Mouse (Mus musculus) spleen, adult 2 months (tissue): Measurements from ENCODE around the gene Srsf12. TPM values are rescaled to one million over a fixed set of nuclear protein-coding genes. Genes with fewer than 3 reads are reported as not detected.
A peak's percentile ranks its signal among the peaks of the same experiment; 100 is the strongest.

ENCODE experiments used
- DNase-seq, 2 experiments: peaks; one replicate each; pipeline versions ENCODE4 v3.0.0 to v3.0.0-alpha.2; 2012 to 2021; ENCODE audit warnings: low spot score in 2 of 2, low read depth in 1 of 2
- H3K27ac ChIP-seq: fragments of 200-500 bp; 2 replicates; pipeline ENCODE4 v1.5.1; 2012; ENCODE audit warnings: low read length, inconsistent platforms; ENCODE audit not compliant: insufficient read depth
- H3K27me3 ChIP-seq: fragments of 200-500 bp; 2 replicates; pipeline ENCODE4 v1.6.1; 2012; ENCODE audit warnings: mild to moderate bottlenecking, moderate library complexity, low read length, inconsistent platforms; ENCODE audit not compliant: control insufficient read depth, insufficient read depth
- H3K36me3 ChIP-seq: fragments of 200-500 bp; 2 replicates; pipeline ENCODE4 v1.6.1; 2012; ENCODE audit warnings: mild to moderate bottlenecking, low read length, inconsistent platforms; ENCODE audit not compliant: control insufficient read depth, insufficient read depth
- H3K4me1 ChIP-seq: fragments of 200-500 bp; 2 replicates; pipeline ENCODE4 v1.6.1; 2011; ENCODE audit warnings: inconsistent platforms; ENCODE audit not compliant: control insufficient read depth, insufficient read depth, insufficient read length
- H3K4me3 ChIP-seq: fragments of 200-500 bp; 2 replicates; pipeline ENCODE4 v1.5.1; 2011; ENCODE audit warnings: mild to moderate bottlenecking, inconsistent platforms; ENCODE audit not compliant: insufficient read depth, insufficient read length; ENCODE audit errors: extremely low read depth
- CTCF ChIP-seq: fragments of 200-500 bp; IDR thresholded peaks from 2 replicates; pipeline ENCODE4 v1.5.1; 2011; ENCODE audit warnings: mild to moderate bottlenecking, inconsistent platforms; ENCODE audit not compliant: insufficient read depth, insufficient read length, insufficient replicate concordance; ENCODE audit errors: extremely low read depth
- POLR2A ChIP-seq: fragments of 200-500 bp; IDR thresholded peaks from 2 replicates; pipeline ENCODE4 v1.6.1; 2011; ENCODE audit warnings: low read depth, low read length, inconsistent platforms
- WGBS: fragments of 180-500 bp; shearing (Covaris S2); methylation state at CpG from one replicate; pipeline ENCODE4 v1.1.7; 2018; 5-methylcytosine and 5-hydroxymethylcytosine counted together
- polyA plus RNA-seq: library from polyadenylated mRNA; depleted of rRNA; stranded (reverse); fragments of >200 nt; gene quantifications from 2 replicates; pipeline ENCODE4 v1.2.3, GENCODE M21; 2012

Srsf12 gene
- polyA plus RNA-seq, 1 experiment, result 0.30 TPM

- Histone ChIP-seq H3K36me3 (peaks cover 20% of the 10 kb centered on the region), H3K27ac (no peak overlapping the region), H3K4me3 (no peak overlapping the region), H3K27me3 (no peaks in the 10 kb centered on the region), H3K4me1 (peaks cover 6% of the 10 kb centered on the region)
- no peak for TF ChIP-seq POLR2A
- no peak for TF ChIP-seq CTCF
- no peak for DNase-seq
- 76% methylated on average over 12 of the region's 12 CpGs for WGBS
Observed at GRCm38 (mm10) chr4:33243016-33243758, 34.4 kb downstream of the Srsf12 start.

DNA sequence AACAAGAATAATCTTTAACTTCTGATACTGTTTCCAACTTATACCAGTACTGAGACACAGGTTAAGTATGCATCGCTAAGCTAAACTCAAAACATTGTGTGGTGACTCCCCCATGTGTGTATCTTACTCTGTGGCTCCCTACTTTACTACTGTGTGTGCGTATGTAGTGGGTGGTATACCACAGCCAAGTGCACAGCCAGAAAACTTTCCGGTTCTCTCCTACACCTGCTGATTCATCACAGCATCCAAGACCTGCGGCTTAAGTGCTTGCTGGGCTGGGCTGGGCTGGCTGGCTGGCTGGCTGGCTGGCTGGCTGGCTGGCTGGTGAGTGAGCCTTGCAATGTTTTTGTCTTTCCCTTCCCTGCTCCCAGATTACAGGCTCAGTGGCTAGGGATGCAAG is 35.1 kb downstream of the Srsf12 start:
- no peak for TF ChIP-seq CTCF
- TF ChIP-seq POLR2A, result no peak
- Histone ChIP-seq H3K27ac (no peak overlapping the region), H3K27me3 (no peaks in the 10 kb centered on the region), H3K4me1 (peaks cover 6% of the 10 kb centered on the region), H3K4me3 (no peak overlapping the region), H3K36me3 (peaks cover 20% of the 10 kb centered on the region)
- 69% methylated on average over 4 of the region's 4 CpGs for WGBS
- no peak for DNase-seq

DNA sequence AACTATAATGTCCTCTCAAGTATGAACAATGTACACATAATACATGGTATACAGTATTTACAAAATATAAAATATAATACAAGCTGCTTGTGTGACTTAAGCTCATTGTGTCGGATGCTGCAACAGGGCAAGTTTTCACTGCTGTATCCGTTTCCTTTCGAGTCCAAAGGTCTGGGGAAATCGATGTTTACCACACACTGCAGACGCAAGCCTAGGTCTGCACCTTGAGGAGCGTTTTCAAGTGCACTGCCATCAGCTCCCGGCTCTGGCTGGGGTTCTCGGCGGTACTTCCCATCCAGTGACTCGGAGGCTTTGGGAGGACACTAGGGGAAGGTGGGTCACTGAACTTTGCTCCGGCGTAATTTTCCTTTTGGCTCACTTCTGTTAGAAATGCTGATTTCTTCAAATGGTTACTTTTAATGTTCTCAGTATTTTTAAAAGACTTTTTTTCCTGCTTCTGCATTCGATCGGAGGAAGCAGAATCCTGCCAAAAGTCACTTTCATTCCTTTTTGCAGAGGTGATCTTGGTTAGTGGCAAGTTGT is 37.1 kb downstream of the Srsf12 start:
- Histone ChIP-seq H3K27ac (peak overlapping the region; percentile 44; the same call in 1 of the 2 replicates), H3K36me3 (peaks cover 20% of the 10 kb centered on the region), H3K4me1 (peaks cover 5% of the 10 kb centered on the region), H3K27me3 (no peaks in the 10 kb centered on the region), H3K4me3 (peak overlapping the region; percentile 11; the same call in 1 of the 2 replicates)
- WGBS, result 79% methylated on average over 14 of the region's 14 CpGs
- TF ChIP-seq POLR2A (no peak), CTCF (no peak)
- DNase-seq, result no peak

DNA sequence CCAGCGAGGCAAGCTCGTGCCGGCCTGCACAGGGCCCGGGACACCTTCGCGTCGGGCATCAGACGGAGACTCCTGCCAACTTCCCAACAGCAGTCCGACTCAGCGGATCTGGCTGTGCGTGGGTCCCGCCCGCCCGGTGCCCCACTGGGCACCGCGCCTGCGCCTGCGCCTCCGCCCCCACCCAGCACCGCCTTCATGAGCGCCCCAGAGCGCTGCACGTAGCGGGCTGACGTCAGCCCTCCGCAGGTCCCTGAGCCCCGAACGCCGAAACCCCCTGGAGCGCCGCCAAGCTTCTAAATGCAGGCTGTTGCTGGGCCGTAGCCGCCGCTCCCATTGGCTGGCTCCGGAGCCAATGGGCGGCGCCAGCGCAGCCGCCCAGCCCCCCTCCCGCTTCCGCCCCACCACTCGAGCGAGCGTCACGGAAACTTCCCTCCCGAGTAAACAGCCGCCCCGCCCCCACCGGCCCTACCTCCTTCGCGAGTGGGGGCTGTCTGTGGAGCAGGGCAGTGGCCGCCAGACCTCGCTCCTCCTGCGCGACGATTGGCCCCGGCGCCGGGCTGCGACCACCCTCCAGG is 38.8 kb downstream of the Srsf12 start:
- H3K4me1 ChIP-seq, result peaks cover 5% of the 10 kb centered on the region
- H3K27ac ChIP-seq, result peak overlapping the region; percentile 100
- H3K27me3 ChIP-seq, result no peaks in the 10 kb centered on the region
- peaks cover 20% of the 10 kb centered on the region for H3K36me3 ChIP-seq
- TF ChIP-seq CTCF, result no peak
- peak; percentile 70 for TF ChIP-seq POLR2A
- peak overlapping the region; percentile 99 for H3K4me3 ChIP-seq
- peak; percentile 98 to 99 for DNase-seq
- WGBS, result under 1% methylated on average over 50 of the region's 60 CpGs

DNA sequence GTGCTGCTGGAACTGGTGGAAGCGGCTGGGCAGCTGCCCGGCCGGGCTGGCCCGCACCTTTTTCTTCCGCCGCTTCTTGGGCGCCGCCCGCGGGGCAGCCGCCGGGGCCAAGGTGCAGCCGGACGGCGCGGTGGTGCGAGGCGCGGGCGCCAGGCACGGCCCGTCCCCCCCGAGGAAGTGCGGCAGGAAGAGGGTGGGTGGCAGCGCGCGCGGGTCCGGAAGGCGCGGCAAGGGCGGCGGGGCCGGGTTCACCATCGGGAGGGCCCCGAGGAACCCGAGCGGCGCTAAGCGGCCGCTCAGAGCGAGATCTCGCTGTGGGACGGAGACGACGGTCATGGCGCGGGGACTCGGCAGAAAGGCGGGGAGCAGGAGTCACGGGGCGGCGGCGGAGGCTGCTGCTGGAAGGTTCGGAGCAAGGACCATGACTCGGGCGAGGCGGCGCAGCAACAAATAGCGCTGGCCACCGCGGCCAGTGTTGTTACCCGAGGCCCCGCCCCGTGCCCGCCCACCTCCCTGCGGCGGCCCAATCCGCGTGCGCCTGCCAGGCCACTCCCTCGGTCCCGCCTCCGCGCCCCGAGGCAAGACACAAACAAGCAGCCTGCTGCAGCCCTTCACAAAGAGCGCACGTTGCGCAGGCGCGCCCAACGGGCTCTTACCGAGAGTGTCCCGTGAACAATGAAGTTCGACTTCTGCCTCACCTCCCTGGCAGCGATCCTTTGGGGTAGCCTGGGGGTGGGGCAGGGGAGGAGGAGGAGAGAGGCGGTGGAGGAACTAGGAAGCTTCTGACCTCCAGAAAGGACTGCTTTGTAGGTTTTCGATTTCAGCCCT is 39.5 kb downstream of the Srsf12 start:
- WGBS, result under 1% methylated on average over 87 of the region's 88 CpGs
- peak; percentile 95 to 96 for DNase-seq
- Histone ChIP-seq H3K27ac (peak overlapping the region; percentile 100), H3K4me3 (peak overlapping the region; percentile 99), H3K36me3 (peaks cover 20% of the 10 kb centered on the region), H3K4me1 (peaks cover 5% of the 10 kb centered on the region), H3K27me3 (no peaks in the 10 kb centered on the region)
- TF ChIP-seq CTCF (no peak), POLR2A (peak; percentile 96)

DNA sequence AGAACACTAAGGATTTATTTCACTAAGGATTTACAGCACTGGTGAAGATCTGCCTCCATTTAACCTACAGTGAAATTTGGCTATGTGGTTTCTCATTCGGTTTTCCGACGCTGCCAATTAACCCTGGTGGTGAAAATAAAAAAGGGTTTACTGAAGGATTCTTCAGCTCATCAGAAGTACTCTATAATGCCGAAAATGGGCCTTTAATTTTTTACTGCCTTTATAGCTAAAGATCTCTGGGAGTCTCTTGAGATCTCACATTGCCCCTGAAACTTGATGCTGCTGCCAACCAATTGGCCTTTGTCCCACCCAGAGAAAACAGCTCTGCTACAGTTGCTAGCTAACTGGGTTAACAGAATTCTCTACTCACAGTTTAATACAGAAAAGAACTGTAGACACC is 40.1 kb downstream of the Srsf12 start:
- Histone ChIP-seq H3K36me3 (peaks cover 17% of the 10 kb centered on the region), H3K27ac (peak overlapping the region; percentile 57), H3K4me3 (peak overlapping the region; percentile 42), H3K4me1 (peaks cover 5% of the 10 kb centered on the region), H3K27me3 (no peaks in the 10 kb centered on the region)
- TF ChIP-seq POLR2A, result no peak
- no peak for TF ChIP-seq CTCF
- DNase-seq, result no peak
- 0% methylated on average over 4 of the region's 4 CpGs for WGBS
